In the genomic region with DNA sequence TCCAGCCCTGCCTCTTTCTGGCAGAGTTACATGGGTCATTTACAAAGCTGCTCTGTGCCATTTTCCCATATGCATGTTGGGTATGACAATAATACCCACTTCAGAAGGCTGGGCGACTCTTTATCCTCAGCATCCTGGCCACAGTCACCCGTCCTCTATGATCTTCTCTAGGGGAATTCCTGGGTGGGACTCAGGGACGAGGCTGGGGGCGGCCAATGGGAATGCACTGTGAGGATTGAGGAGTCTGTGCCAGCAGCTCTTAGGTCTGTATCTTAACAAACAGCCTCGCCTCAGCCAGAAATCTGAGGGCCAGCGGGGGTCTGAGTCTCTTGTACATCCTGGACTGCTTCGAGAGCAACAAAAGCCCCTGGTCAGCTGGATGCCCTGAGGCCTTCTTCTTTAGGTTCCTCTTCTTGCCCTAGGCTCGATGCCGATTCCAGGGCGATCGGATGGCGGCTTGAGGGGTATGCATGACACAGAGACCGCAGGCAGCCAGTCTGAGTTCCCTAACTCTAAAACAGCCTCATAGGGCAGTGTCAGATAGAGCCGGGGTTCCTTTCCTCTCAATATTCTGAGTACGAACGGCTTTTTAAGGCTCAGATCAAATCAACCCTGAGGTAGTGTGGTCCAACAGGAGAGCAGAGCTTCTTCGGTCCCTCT, we compare ENCODE assay signal across 8 mouse cellular contexts. TPM values are rescaled to one million over a fixed set of nuclear protein-coding genes. Genes with fewer than 3 reads are reported as not detected.
DNase-seq lines count a peak whose midpoint lies in the region; ATAC-seq and TF ChIP-seq lines count a peak whose summit lies in the region.

No protein-coding gene starts in this region.

- peak overlapping the region; percentile 58 for H3K4me3 ChIP-seq in embryonic facial prominence, embryonic 14.5 days (ENCODE audit: low read depth, low read length)
- peak overlapping the region; percentile 49 for H3K4me3 ChIP-seq in hindbrain, postnatal 0 days (ENCODE audit: low read length)
- H3K4me3 ChIP-seq in midbrain, embryonic 15.5 days: peak overlapping the region; percentile 51

- intact Hi-C loops in left cerebral cortex, postnatal 4 days (cut with DNase I): no loop called here

- no peaks in the 10 kb centered on the region for H3K27me3 ChIP-seq in embryonic facial prominence, embryonic 14.5 days (replicated peaks; ENCODE audit: control insufficient read depth, insufficient read depth, low read length)
- H3K27me3 ChIP-seq in hindbrain, postnatal 0 days (ENCODE audit: insufficient read depth, low read length): no peaks in the 10 kb centered on the region
- H3K27me3 ChIP-seq in midbrain, embryonic 15.5 days (replicated peaks): no peaks in the 10 kb centered on the region

- peaks cover 17% of the 10 kb centered on the region for H3K36me3 ChIP-seq in embryonic facial prominence, embryonic 14.5 days (ENCODE audit: control insufficient read depth, insufficient read depth, low read length)
- H3K36me3 ChIP-seq in hindbrain, postnatal 0 days (ENCODE audit: insufficient read depth, low read length): peaks cover 6% of the 10 kb centered on the region
- peaks cover 4% of the 10 kb centered on the region; the same call in 1 of the 2 replicates for H3K36me3 ChIP-seq in midbrain, embryonic 15.5 days (replicated peaks)

- no peak for ATAC-seq in embryonic facial prominence, embryonic 14.5 days (ENCODE audit: low read depth)
- no peak for ATAC-seq in hindbrain, postnatal 0 days
- no peak for ATAC-seq in midbrain, embryonic 15.5 days (replicated peaks)
- ATAC-seq in activated CD4-positive, CD25-positive, alpha-beta regulatory T cell, adult 4 months: no peak

- H3K9ac ChIP-seq in embryonic facial prominence, embryonic 14.5 days (ENCODE audit: low read depth, low read length): peak overlapping the region; percentile 76
- H3K9ac ChIP-seq in hindbrain, postnatal 0 days (replicated peaks; ENCODE audit: low read length): peak overlapping the region; percentile 68
- H3K9ac ChIP-seq in midbrain, embryonic 15.5 days: peak overlapping the region; percentile 64

- H3K9me3 ChIP-seq in embryonic facial prominence, embryonic 14.5 days (ENCODE audit: control insufficient read depth, low read length): no peaks in the 10 kb centered on the region
- H3K9me3 ChIP-seq in hindbrain, postnatal 0 days (ENCODE audit: low read length): no peaks in the 10 kb centered on the region
- H3K9me3 ChIP-seq in midbrain, embryonic 15.5 days: no peaks in the 10 kb centered on the region

- TF ChIP-seq CTCF in hindbrain, postnatal 0 days (IDR thresholded peaks at IDR 0.05; ENCODE audit: low read depth): no peak

- peak; percentile 20 for DNase-seq in left cerebral cortex, postnatal 4 days
- no peak for DNase-seq in left cerebral cortex, adult 11 months (ENCODE audit: low spot score)
- no peak for DNase-seq in embryonic facial prominence, embryonic 14.5 days (ENCODE audit: low spot score)
- no peak for DNase-seq in hindbrain, postnatal 0 days (ENCODE audit: low spot score)
- no peak for DNase-seq in right cerebral cortex, postnatal 4 days
- DNase-seq in embryo, embryonic 10.5 days (ENCODE audit: low spot score): no peak

- peak overlapping the region; percentile 73 for H3K27ac ChIP-seq in embryonic facial prominence, embryonic 14.5 days (replicated peaks; ENCODE audit: low read depth, low read length)
- peak overlapping the region; percentile 59 for H3K27ac ChIP-seq in hindbrain, postnatal 0 days
- H3K27ac ChIP-seq in midbrain, embryonic 15.5 days: peak overlapping the region; percentile 74

- WGBS in embryonic facial prominence, embryonic 14.5 days: 29% methylated on average over 17 of the region's 17 CpGs
- 17% methylated on average over 17 of the region's 17 CpGs for WGBS in hindbrain, postnatal 0 days
- WGBS in midbrain, embryonic 15.5 days: 24% methylated on average over 17 of the region's 17 CpGs

- H3K4me1 ChIP-seq in embryonic facial prominence, embryonic 14.5 days (ENCODE audit: control insufficient read depth, insufficient read depth, low read length): peaks cover 70% of the 10 kb centered on the region
- H3K4me1 ChIP-seq in hindbrain, postnatal 0 days (ENCODE audit: insufficient read depth, low read length): peaks cover 48% of the 10 kb centered on the region
- peaks cover 72% of the 10 kb centered on the region for H3K4me1 ChIP-seq in midbrain, embryonic 15.5 days

- H3K4me2 ChIP-seq in embryonic facial prominence, embryonic 14.5 days (ENCODE audit: low read depth, low read length): peak overlapping the region; percentile 100
- peak overlapping the region; percentile 96 for H3K4me2 ChIP-seq in hindbrain, postnatal 0 days (ENCODE audit: low read depth, low read length)
- peak overlapping the region; percentile 98 for H3K4me2 ChIP-seq in midbrain, embryonic 15.5 days

RNA-seq across cellular contexts. Expression of a gene that starts 8.2 kb away (rescaled TPM):
- total RNA-seq in left cerebral cortex, postnatal 4 days (2021): 100 to 1,000 TPM; 100 TPM
- 158 and 169 TPM in 2 replicates for polyA plus RNA-seq in embryonic facial prominence, embryonic 14.5 days (2014; fragmentation: Nextera tagmentation; extraction: Ambion mirVana)
- 239 and 274 TPM in 2 replicates for total RNA-seq in hindbrain, postnatal 0 days (2014; rRNA removed)
- polyA plus RNA-seq in hindbrain, postnatal 0 days (2015; fragmentation: Nextera tagmentation; extraction: Ambion mirVana): 64.1 and 64.7 TPM in 2 replicates
- 101 and 108 TPM in 2 replicates for polyA plus RNA-seq in midbrain, embryonic 15.5 days (2015; fragmentation: Nextera tagmentation; extraction: Ambion mirVana)
- 1 to 10 TPM; 1.0 to 2.1 TPM for polyA plus RNA-seq in activated CD4-positive, CD25-positive, alpha-beta regulatory T cell, adult 4 months (2017; shearing (Covaris generic))

RNA-seq across cellular contexts. Expression of a gene that starts 23.0 kb away (rescaled TPM):
- total RNA-seq in left cerebral cortex, postnatal 4 days (2021): 10 to 100 TPM; 34.4 to 36.6 TPM
- polyA plus RNA-seq in embryonic facial prominence, embryonic 14.5 days (2014; fragmentation: Nextera tagmentation; extraction: Ambion mirVana): 7.8 and 8.6 TPM in 2 replicates
- total RNA-seq in hindbrain, postnatal 0 days (2014; rRNA removed): 19.7 and 30.6 TPM in 2 replicates
- polyA plus RNA-seq in hindbrain, postnatal 0 days (2015; fragmentation: Nextera tagmentation; extraction: Ambion mirVana): 15.8 and 17.8 TPM in 2 replicates
- polyA plus RNA-seq in midbrain, embryonic 15.5 days (2015; fragmentation: Nextera tagmentation; extraction: Ambion mirVana): 30.8 and 32.5 TPM in 2 replicates
- 10 to 100 TPM; 21.2 to 22.5 TPM for polyA plus RNA-seq in activated CD4-positive, CD25-positive, alpha-beta regulatory T cell, adult 4 months (2017; shearing (Covaris generic))

RNA-seq across cellular contexts. Expression of a gene that starts 23.9 kb away (rescaled TPM):
- total RNA-seq in left cerebral cortex, postnatal 4 days (2021): 10 to 100 TPM; 46.6 to 49.4 TPM
- polyA plus RNA-seq in embryonic facial prominence, embryonic 14.5 days (2014; fragmentation: Nextera tagmentation; extraction: Ambion mirVana): 11.4 and 13.1 TPM in 2 replicates
- 73.9 and 79.9 TPM in 2 replicates for total RNA-seq in hindbrain, postnatal 0 days (2014; rRNA removed)
- 60.1 and 62.2 TPM in 2 replicates for polyA plus RNA-seq in hindbrain, postnatal 0 days (2015; fragmentation: Nextera tagmentation; extraction: Ambion mirVana)
- polyA plus RNA-seq in midbrain, embryonic 15.5 days (2015; fragmentation: Nextera tagmentation; extraction: Ambion mirVana): 117 and 123 TPM in 2 replicates
- polyA plus RNA-seq in activated CD4-positive, CD25-positive, alpha-beta regulatory T cell, adult 4 months (2017; shearing (Covaris generic)): 1 to 10 TPM; 7.7 to 8.4 TPM

RNA-seq across cellular contexts. Expression of a gene that starts 31.9 kb away (rescaled TPM):
- 1 to 10 TPM; 4.1 to 5.0 TPM for total RNA-seq in left cerebral cortex, postnatal 4 days (2021)
- 13.6 and 14.2 TPM in 2 replicates for polyA plus RNA-seq in embryonic facial prominence, embryonic 14.5 days (2014; fragmentation: Nextera tagmentation; extraction: Ambion mirVana)
- 3.3 and 4.8 TPM in 2 replicates for total RNA-seq in hindbrain, postnatal 0 days (2014; rRNA removed)
- 2.6 and 5.1 TPM in 2 replicates for polyA plus RNA-seq in hindbrain, postnatal 0 days (2015; fragmentation: Nextera tagmentation; extraction: Ambion mirVana)
- polyA plus RNA-seq in midbrain, embryonic 15.5 days (2015; fragmentation: Nextera tagmentation; extraction: Ambion mirVana): 4.0 and 5.1 TPM in 2 replicates
- 1 to 10 TPM; 1.1 to 2.1 TPM for polyA plus RNA-seq in activated CD4-positive, CD25-positive, alpha-beta regulatory T cell, adult 4 months (2017; shearing (Covaris generic))

RNA-seq across cellular contexts. Expression of a gene that starts 38.9 kb away (rescaled TPM):
- total RNA-seq in left cerebral cortex, postnatal 4 days (2021): 100 to 1,000 TPM; 163 to 165 TPM
- 27.3 and 32.2 TPM in 2 replicates for polyA plus RNA-seq in embryonic facial prominence, embryonic 14.5 days (2014; fragmentation: Nextera tagmentation; extraction: Ambion mirVana)
- total RNA-seq in hindbrain, postnatal 0 days (2014; rRNA removed): 257 and 290 TPM in 2 replicates
- 71.2 and 72.7 TPM in 2 replicates for polyA plus RNA-seq in hindbrain, postnatal 0 days (2015; fragmentation: Nextera tagmentation; extraction: Ambion mirVana)
- polyA plus RNA-seq in midbrain, embryonic 15.5 days (2015; fragmentation: Nextera tagmentation; extraction: Ambion mirVana): 83.2 and 89.8 TPM in 2 replicates
- polyA plus RNA-seq in activated CD4-positive, CD25-positive, alpha-beta regulatory T cell, adult 4 months (2017; shearing (Covaris generic)): 10 to 100 TPM; 20.8 to 25.1 TPM

Comparison
In these comparisons a context has a peak if more than half of its experiments do, and no peak if none do; other contexts are left out.
1. RNA of a gene that starts 8.2 kb away (polyA plus RNA-seq): 158 to 169 TPM in embryonic facial prominence, embryonic 14.5 days, 101 to 108 TPM in midbrain, embryonic 15.5 days and 64.1 to 64.7 TPM in hindbrain, postnatal 0 days; 1.0 to 2.1 TPM in activated CD4-positive, CD25-positive, alpha-beta regulatory T cell, adult 4 months; every median in the first group is over 10 times any median in the second.
2. Peak in every context shown above with its lines, with median percentiles within 50 percentile points of each other: H3K27ac ChIP-seq, H3K4me2 ChIP-seq, H3K4me3 ChIP-seq and H3K9ac ChIP-seq.